Mouse (Mus musculus): ENCODE measurements around the gene Frmd8. TPM values are rescaled to one million over a fixed set of nuclear protein-coding genes. Genes with fewer than 3 reads are reported as not detected.

Gene Frmd8
- total and polyA plus RNA-seq, 3 experiments = 22.8 to 34.4 TPM; not detected in 1

DNA sequence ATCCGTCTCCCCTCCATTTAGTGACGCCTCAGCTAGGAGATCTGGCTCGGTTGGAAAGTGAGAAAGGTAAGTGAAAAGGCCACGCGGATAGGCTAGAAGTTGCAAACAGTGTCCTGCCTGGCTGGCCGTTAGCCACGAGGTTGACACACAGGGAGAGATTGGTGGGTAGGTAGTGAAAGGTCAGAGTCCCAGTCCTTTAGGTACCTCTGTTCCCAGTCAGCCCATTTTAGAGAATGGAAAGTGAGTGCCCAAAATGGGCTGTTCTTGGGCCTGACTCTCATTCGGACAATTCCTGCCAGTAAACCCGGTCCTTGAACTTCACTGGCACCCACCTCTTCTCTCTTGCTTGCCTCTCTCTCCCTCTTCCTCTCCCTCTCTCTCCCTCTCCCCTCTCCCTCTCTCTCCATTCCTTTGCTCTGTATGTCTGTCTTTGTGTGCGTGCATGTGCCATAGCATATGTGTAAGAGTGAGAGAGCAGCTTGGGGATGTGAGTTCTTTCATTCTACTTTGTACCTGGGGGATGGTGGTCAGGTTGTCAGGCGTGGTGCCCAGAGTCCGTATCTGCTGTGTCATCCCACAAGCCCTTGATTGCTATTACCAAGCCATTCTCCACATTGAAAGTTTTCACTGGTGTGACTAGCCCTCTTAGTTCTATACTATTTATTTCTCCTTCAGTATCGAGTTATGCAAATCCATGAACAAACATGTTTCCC is 38.1 kb upstream of the Frmd8 start, which contains the start of gene Dpf2 (continued):
- TF ChIP-seq TBP (IDR thresholded peaks at IDR 0.05; ENCODE audit: low read depth, low read length) (no peak), HCFC1 (IDR thresholded peaks at IDR 0.05; ENCODE audit: low read depth, low read length) (no peak)

DNA sequence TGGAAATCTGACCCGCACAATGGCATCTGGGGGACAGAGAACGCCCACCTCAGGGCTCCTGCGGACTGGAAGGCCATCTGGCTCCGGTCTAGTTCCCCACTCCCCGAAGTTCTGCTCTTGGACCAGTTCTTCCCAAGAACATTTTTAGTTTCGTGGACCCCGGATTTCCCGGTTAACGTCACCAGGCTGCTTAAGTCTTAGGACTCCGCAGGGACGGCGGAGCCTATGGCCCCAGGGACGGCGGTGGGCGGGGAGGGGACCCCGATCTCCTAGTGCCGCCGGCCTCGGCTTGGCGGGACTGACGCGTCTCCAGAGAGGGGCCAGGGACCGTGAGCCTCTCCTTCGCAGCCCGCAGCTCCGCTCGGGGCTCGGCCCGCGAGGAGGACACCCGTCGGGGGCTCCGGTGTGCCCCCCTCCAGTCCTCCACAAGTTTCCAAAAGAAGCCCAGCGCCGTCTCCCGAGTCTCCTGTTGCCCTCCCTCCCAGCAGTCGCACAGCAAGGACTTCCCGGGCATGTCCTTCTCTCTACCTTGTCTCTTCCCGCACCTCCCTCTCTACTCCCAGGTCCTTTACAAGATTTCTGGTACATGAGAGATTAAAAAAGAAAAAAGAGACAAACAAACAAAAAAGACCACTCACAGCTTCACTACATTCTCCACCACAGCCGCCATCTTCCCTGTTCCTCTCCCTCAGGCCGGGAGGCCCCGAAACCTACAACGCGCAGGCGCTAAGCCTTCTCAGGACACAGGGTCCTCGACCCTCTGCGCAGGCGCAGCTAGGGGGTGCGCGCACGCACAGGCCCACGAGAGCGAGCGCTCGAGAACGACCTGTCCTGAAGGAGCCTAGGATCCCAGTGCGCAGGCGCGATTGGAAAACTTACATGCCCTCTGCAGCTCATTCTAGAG is 37.3 kb upstream of the Frmd8 start:
- Histone ChIP-seq H3K27ac (ENCODE audit: control insufficient read depth, low read depth, low read length) (peak overlapping the region; percentile 89), H3K79me2 (ENCODE audit: control insufficient read depth, insufficient read depth, low read length, poor library complexity) (peaks cover 46% of the 10 kb centered on the region), H3K4me3 (ENCODE audit: control insufficient read depth in 1 of 2, insufficient read depth in 1 of 2, low read depth in 2 of 2, low read length in 2 of 2) (peak overlapping the region; percentile 87 to 99), H3K9me3 (replicated peaks; ENCODE audit: insufficient read depth, low read length) (no peaks in the 10 kb centered on the region), H3K4me1 (ENCODE audit: control insufficient read depth in 1 of 2, insufficient read depth in 2 of 2, low read length in 2 of 2) (peaks cover 8 to 27% of the 10 kb centered on the region in 2 experiments), H3K9ac (ENCODE audit: control insufficient read depth, low read depth, low read length, poor library complexity, severe bottlenecking) (peak overlapping the region; percentile 97), H3K36me3 (ENCODE audit: control insufficient read depth in 1 of 2, insufficient read depth in 2 of 2, low read length in 2 of 2) (peaks cover 4 to 29% of the 10 kb centered on the region in 2 experiments), H3K27me3 (ENCODE audit: control insufficient read depth in 1 of 2, insufficient read depth in 2 of 2, low read length in 2 of 2) (no peaks in the 10 kb centered on the region)
- peak; percentile 99 for DNase-seq (ENCODE audit: low read depth, low spot score)
- TF ChIP-seq CHD1 (IDR thresholded peaks at IDR 0.05; ENCODE audit: low read depth, low read length) (peak; percentile 96; the same call in 1 of the 2 replicates), ZMIZ1 (IDR thresholded peaks at IDR 0.05; ENCODE audit: low read depth, low read length) (peak; percentile 92), E2F4 (IDR thresholded peaks at IDR 0.05; ENCODE audit: borderline replicate concordance, low read depth, low read length) (no peak), RAD21 (IDR thresholded peaks at IDR 0.05; ENCODE audit: low read depth, low read length) (no peak), MAZ (IDR thresholded peaks at IDR 0.05; ENCODE audit: low read depth, low read length) (peak; percentile 49; the same call in 1 of the 2 replicates), TAL1 (IDR thresholded peaks at IDR 0.05; ENCODE audit: low read length) (no peak), USF2 (IDR thresholded peaks at IDR 0.05; ENCODE audit: borderline replicate concordance in 1 of 2, insufficient read depth in 1 of 2, low read depth in 1 of 2, low read length in 2 of 2) (no peak), JUND (IDR thresholded peaks at IDR 0.05; ENCODE audit: low read depth, low read length) (no peak), ZC3H11A (IDR thresholded peaks at IDR 0.05; ENCODE audit: low read depth, low read length) (no peak), ELF1 (IDR thresholded peaks at IDR 0.05; ENCODE audit: low read depth, low read length) (no peak), ZNF384 (IDR thresholded peaks at IDR 0.05; ENCODE audit: low read depth, low read length) (0 out of 2 replicates have a peak, but pooled peaks have one; percentile 34), HCFC1 (IDR thresholded peaks at IDR 0.05; ENCODE audit: low read depth, low read length) (peak; percentile 80), CHD2 (IDR thresholded peaks at IDR 0.05; ENCODE audit: low read length) (no peak), CTCF (IDR thresholded peaks at IDR 0.05 in 2 of 3, conservative IDR thresholded peaks at IDR 0.05 in 1 of 3; ENCODE audit: control insufficient read depth in 1 of 3, insufficient read depth in 1 of 3, low read depth in 2 of 3, low read length in 3 of 3, poor library complexity in 1 of 3, severe bottlenecking in 1 of 3) (no peak), NELFE (IDR thresholded peaks at IDR 0.05; ENCODE audit: low read depth, low read length) (peak; percentile 98), POLR2AphosphoS5 (IDR thresholded peaks at IDR 0.05; ENCODE audit: borderline replicate concordance, low read depth, low read length) (no peak), GATA1 (IDR thresholded peaks at IDR 0.05; ENCODE audit: low read depth, low read length) (no peak), UBTF (IDR thresholded peaks at IDR 0.05; ENCODE audit: borderline replicate concordance, insufficient read depth, low read depth, low read length) (0 out of 2 replicates have a peak, but pooled peaks have one; percentile 38), RCOR1 (IDR thresholded peaks at IDR 0.05; ENCODE audit: low read depth, low read length) (no peak), MYB (IDR thresholded peaks at IDR 0.05; ENCODE audit: low read depth, low read length) (no peak), EP300 (IDR thresholded peaks at IDR 0.05; ENCODE audit: low read depth in 1 of 2, low read length in 2 of 2) (no peak), SMC3 (IDR thresholded peaks at IDR 0.05; ENCODE audit: low read depth, low read length) (no peak), MAX (IDR thresholded peaks at IDR 0.05; ENCODE audit: low read length) (peak; percentile 22; the same call in 1 of the 2 replicates), GABPA (IDR thresholded peaks at IDR 0.05; ENCODE audit: low read depth, low read length) (no peak), KAT2A (conservative IDR thresholded peaks at IDR 0.05; ENCODE audit: low read depth, low read length) (no peak; the same call in 1 of the 2 replicates), NRF1 (IDR thresholded peaks at IDR 0.05; ENCODE audit: insufficient read depth, low read depth, low read length, poor library complexity, severe bottlenecking) (peak; percentile 87), MAFK (IDR thresholded peaks at IDR 0.05; ENCODE audit: borderline replicate concordance, low read depth, low read length) (no peak), ETS1 (IDR thresholded peaks at IDR 0.05; ENCODE audit: low read depth, low read length) (no peak), TBP (IDR thresholded peaks at IDR 0.05; ENCODE audit: low read depth, low read length) (peak; percentile 85), MEF2A (IDR thresholded peaks at IDR 0.05; ENCODE audit: extremely low read depth, insufficient replicate concordance, low read depth, low read length, poor library complexity, severe bottlenecking) (no peak)
